ENCODE assay signal across 8 mouse cellular contexts in genomic region chr8:121578676-121579451, GRCm38 (mm10). TPM values are rescaled to one million over a fixed set of nuclear protein-coding genes. Genes with fewer than 3 reads are reported as not detected.
DNase-seq lines count a peak whose midpoint lies in the region; ATAC-seq lines count a peak whose summit lies in the region.

Gene Fbxo31, minus strand, starts transcription at chr8:121578806.

- DNase-seq in NIH3T3 (ENCODE audit: low read depth) = peak; percentile 97
- peak; percentile 96 to 98 for DNase-seq in cerebellum, postnatal 10 days
- DNase-seq in frontal cortex, postnatal 10 days (ENCODE audit: low spot score in 2 of 2) = peak; percentile 86 to 90
- DNase-seq in layer of hippocampus, postnatal 14 days (ENCODE audit: low spot score in 2 of 2) = peak; percentile 93
- peak; percentile 95 for DNase-seq in lung, postnatal 14 days
- peak; percentile 94 for DNase-seq in retina, adult 2 months (ENCODE audit: low read depth, low spot score)
- peak; percentile 94 for DNase-seq in thymus, postnatal 36 days

- peak within 1 kb of the TSS; percentile 80 for H3K9ac ChIP-seq in hindbrain, embryonic 12.5 days

- H3K4me2 ChIP-seq in hindbrain, embryonic 12.5 days (replicated peaks) = peak within 1 kb of the TSS; percentile 90

- 2% methylated on average over 63 of the region's 63 CpGs for WGBS in hindbrain, embryonic 12.5 days

- no peaks in the 10 kb centered on the region for H3K36me3 ChIP-seq in hindbrain, embryonic 12.5 days

- ATAC-seq in hindbrain, embryonic 12.5 days (ENCODE audit: low FRiP score) = peak; percentile 92

- no peaks in the 10 kb centered on the region for H3K9me3 ChIP-seq in hindbrain, embryonic 12.5 days (replicated peaks)

- H3K4me1 ChIP-seq in hindbrain, embryonic 12.5 days = peaks cover 29% of the 10 kb centered on the region

- H3K27ac ChIP-seq in hindbrain, embryonic 12.5 days = peak within 1 kb of the TSS; percentile 72

- peaks cover 5% of the 10 kb centered on the region; the same call in 1 of the 2 replicates for H3K27me3 ChIP-seq in hindbrain, embryonic 12.5 days

- peak within 1 kb of the TSS; percentile 87 for H3K4me3 ChIP-seq in hindbrain, embryonic 12.5 days

RNA-seq across cellular contexts. Expression of gene Fbxo31, which starts in this region (rescaled TPM):
- 25.3 and 27.0 TPM in 2 replicates for polyA plus RNA-seq in hindbrain, embryonic 12.5 days (2016; fragmentation: Nextera tagmentation; extraction: Ambion mirVana)
- total RNA-seq in layer of hippocampus, postnatal 14 days (2021) = 10 to 100 TPM; 81.3 to 98.2 TPM

Comparison
In these comparisons a context has a peak if more than half of its experiments do, and no peak if none do; other contexts are left out.
1. Peak in every context shown above with its lines: DNase-seq, ATAC-seq, H3K4me3 ChIP-seq and H3K27ac ChIP-seq.